Mouse (Mus musculus) testis, adult 2 months (tissue): ENCODE data around the gene Sema3g. TPM values are rescaled to one million over a fixed set of nuclear protein-coding genes. Genes with fewer than 3 reads are reported as not detected.

Experiments used
- H3K27ac ChIP-seq: fragments of 200-500 bp; 2 replicates; pipeline ENCODE4 v1.5.1; 2012; ENCODE audit warnings: low read depth, low read length; ENCODE audit not compliant: control insufficient read depth, insufficient read depth
- H3K27me3 ChIP-seq: fragments of 200-500 bp; 2 replicates; pipeline ENCODE4 v1.6.1; 2012; ENCODE audit warnings: mild to moderate bottlenecking, low read length, moderate library complexity; ENCODE audit not compliant: control insufficient read depth, insufficient read depth
- H3K36me3 ChIP-seq: fragments of 200-500 bp; 2 replicates; pipeline ENCODE4 v1.6.1; 2012; ENCODE audit warnings: mild to moderate bottlenecking, low read length; ENCODE audit not compliant: control insufficient read depth, insufficient read depth
- H3K4me1 ChIP-seq: fragments of 200-500 bp; 2 replicates; pipeline ENCODE4 v1.6.1; 2012; ENCODE audit warnings: low read length; ENCODE audit not compliant: control insufficient read depth, insufficient read depth
- H3K4me3 ChIP-seq: fragments of 200-500 bp; 2 replicates; pipeline ENCODE4 v1.5.1; 2012; ENCODE audit warnings: low read depth, mild to moderate bottlenecking, low read length, moderate library complexity, mixed read lengths; ENCODE audit not compliant: control insufficient read depth
- CTCF ChIP-seq: fragments of 200-500 bp; IDR thresholded peaks from 2 replicates; pipeline ENCODE4 v1.5.1; 2012; ENCODE audit warnings: low read depth, mild to moderate bottlenecking, inconsistent platforms, low read length, moderate library complexity; ENCODE audit not compliant: control insufficient read depth, insufficient read depth, insufficient replicate concordance
- POLR2A ChIP-seq: fragments of 200-500 bp; IDR thresholded peaks from 2 replicates; pipeline ENCODE4 v1.6.1; 2012; ENCODE audit warnings: low read depth, mild to moderate bottlenecking, inconsistent platforms, low read length, moderate library complexity; ENCODE audit not compliant: control insufficient read depth
- polyA plus RNA-seq: library from polyadenylated mRNA; depleted of rRNA; stranded (reverse); fragments of >200 nt; gene quantifications from 2 replicates; pipeline ENCODE4 v1.2.3, GENCODE M21; 2012

The Sema3g gene
- polyA plus RNA-seq, 1 experiment = 0.79 TPM

DNA sequence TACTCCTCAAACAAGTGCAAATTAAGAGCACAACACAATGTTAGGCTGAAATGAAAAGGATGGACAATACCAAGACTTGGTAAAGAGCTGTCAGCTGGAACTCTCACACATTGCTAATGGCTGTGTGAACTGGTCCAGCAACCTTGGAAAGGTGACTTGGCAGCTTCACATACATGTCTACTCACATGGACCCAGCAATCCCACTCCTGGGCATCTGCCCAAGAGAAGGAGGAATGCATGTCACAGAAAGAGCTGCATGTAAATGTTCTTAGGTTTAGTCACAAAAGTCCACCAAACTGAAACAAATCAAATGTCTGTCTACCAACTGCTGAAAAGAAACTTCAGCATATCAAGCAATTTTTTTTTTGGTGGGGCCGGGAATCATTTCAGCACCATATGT is 28.3 kb downstream of the Sema3g start:
- TF ChIP-seq CTCF (no peak), POLR2A (no peak)
- no peak overlapping the region for H3K4me3 ChIP-seq
- no peaks in the 10 kb centered on the region for H3K27me3 ChIP-seq
- peaks cover 1% of the 10 kb centered on the region for H3K36me3 ChIP-seq
- no peak overlapping the region for H3K27ac ChIP-seq
- no peaks in the 10 kb centered on the region; the same call in 1 of the 2 replicates for H3K4me1 ChIP-seq

DNA sequence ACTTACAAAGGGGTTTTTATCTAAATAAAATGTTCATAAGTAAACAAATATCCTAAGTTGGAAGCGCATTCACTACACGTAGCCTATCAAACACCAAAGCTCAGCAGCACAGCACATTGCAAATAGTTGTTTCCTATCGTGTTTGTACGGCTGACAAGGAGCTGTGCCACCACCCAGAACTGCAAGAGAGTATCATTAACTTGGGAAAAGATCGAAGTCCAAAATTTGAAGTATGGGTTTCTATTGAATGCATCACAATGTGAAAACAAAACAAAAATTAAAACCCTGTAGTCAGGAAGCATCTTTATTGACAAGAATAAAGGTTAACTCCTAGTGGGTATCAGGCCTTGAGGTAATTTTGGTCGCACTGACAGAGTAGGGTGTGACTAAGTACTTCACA is 30.7 kb downstream of the Sema3g start:
- TF ChIP-seq POLR2A = no peak
- no peak for TF ChIP-seq CTCF
- no peak overlapping the region for H3K4me3 ChIP-seq
- peaks cover 1% of the 10 kb centered on the region for H3K36me3 ChIP-seq
- no peaks in the 10 kb centered on the region for H3K27me3 ChIP-seq
- no peak overlapping the region for H3K27ac ChIP-seq
- no peaks in the 10 kb centered on the region; the same call in 1 of the 2 replicates for H3K4me1 ChIP-seq

DNA sequence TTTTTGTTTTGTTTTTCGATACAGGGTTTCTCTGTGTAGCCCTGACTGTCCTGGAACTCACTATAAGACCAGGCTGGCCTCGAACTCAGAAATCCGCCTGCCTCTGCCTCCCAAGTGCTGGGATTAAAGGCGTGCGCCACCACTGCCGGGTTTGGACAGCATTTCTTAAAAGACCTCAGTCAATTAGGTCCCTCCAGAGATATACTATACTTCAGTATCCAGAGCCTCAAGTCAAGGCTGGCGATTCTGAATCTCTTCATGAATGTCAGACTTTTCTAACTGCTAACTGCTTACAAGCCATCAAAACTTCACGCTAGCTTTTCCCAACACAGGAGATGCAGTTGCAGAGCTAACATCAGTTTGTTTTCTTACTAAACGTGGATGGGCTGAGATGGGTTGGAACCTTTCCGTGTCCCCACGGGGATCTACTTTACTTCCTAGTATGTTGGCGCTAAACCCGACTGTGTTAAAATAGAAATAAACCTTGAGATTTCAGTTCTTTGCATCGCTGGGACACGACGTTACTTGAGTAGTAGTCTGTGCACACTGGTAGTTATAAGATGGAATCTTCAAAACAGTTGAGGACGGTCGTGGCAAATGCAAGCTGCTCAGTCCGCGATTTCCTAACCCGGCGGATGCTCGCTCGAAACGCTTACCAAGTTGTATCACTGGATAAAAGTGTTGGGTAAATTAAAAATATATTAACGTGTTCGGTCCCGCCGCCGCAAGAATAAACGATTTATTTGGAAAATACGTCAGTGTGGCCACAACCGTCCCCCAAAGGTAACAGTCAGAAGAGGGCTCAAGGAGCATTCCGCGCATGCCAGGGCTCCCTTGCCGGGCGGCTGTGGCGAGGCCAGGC is 32.8 kb downstream of the Sema3g start:
- no peaks in the 10 kb centered on the region; the same call in 1 of the 2 replicates for H3K4me1 ChIP-seq
- no peak for TF ChIP-seq CTCF
- TF ChIP-seq POLR2A = no peak
- peak overlapping the region; percentile 98 for H3K4me3 ChIP-seq
- peaks cover 2% of the 10 kb centered on the region for H3K36me3 ChIP-seq
- H3K27ac ChIP-seq = peak overlapping the region; percentile 99
- no peaks in the 10 kb centered on the region for H3K27me3 ChIP-seq

DNA sequence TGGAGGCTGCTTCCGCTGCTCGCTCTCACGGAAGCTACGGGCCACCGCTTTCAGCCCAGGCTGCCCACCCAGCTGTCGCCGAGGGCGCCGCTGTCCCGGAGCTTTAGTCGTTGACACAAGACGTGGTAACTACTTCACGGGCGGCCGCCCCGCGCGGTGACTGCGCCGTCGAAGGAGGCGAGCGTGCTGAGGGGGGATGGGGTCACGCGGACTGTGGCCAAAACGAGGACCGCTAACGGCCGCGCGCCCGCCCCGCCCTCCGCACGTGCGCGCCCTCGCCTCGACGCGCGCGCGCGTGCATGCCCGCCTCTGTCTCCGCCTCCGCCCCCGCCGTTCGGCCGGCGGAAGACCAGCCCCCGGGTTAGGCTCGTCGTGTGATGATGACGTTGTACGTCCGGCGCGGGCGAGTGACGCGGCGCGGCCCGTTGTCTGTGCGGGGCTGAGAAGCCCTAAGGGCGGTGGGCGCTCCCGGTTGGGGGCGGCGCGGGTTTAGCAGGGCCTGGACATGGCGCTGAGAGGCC is 33.5 kb downstream of the Sema3g start, which contains the start of the genes Phf7 and Bap1:
Gene Phf7 (minus strand): TSS at position 234 of the 521 bp plus-strand sequence.
Gene Bap1 (plus strand): TSS at position 367 of the 521 bp plus-strand sequence.
- no peaks in the 10 kb centered on the region for H3K27me3 ChIP-seq
- H3K27ac ChIP-seq = peak within 1 kb of the TSS; percentile 99
- peak within 1 kb of the TSS; percentile 98 for H3K4me3 ChIP-seq
- H3K36me3 ChIP-seq = peaks cover 3% of the 10 kb centered on the region
- TF ChIP-seq POLR2A (peak; percentile 93), CTCF (no peak)
- H3K4me1 ChIP-seq = no peaks in the 10 kb centered on the region; the same call in 1 of the 2 replicates

DNA sequence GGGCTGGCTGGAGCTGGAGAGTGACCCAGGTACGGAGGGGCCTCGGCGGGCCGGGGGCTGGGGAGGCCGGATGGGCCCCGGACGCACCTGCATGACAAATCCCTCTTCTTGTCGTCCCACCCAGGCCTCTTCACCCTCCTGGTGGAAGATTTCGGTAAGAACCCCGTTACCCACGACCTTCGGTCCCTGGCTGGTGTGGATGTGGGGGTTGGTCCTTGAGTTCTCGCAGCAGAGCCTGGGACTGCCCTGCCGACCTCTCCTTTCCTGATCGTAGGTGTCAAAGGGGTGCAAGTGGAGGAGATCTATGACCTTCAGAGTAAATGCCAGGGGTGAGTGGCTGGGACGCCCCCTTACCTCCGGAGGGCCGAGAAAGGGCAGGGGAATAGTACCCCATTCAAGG is 34.0 kb downstream of the Sema3g start:
- H3K4me1 ChIP-seq = no peaks in the 10 kb centered on the region; the same call in 1 of the 2 replicates
- peak overlapping the region; percentile 76 for H3K27ac ChIP-seq
- H3K4me3 ChIP-seq = peak overlapping the region; percentile 98
- peaks cover 3% of the 10 kb centered on the region for H3K36me3 ChIP-seq
- TF ChIP-seq POLR2A = no peak
- no peak for TF ChIP-seq CTCF
- no peaks in the 10 kb centered on the region for H3K27me3 ChIP-seq

DNA sequence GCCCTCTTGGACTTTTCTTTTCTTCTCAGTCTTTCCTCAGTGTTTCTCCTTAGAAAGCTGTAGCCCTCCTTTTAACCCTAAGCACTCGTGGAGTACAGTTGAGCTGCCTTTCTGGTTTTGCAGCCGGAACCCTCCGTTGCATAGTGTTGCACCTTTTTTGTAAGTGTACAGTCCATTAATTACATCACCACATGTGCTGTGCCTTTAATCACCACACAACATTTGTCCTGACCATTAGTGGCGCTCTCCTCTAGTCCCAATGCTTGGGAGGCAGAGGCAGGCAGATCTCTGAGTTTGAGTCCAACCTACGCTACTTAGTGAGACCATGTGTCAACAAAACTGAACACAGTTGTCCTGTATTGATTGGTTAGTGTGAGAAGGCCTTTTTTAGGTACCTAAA is 34.4 kb downstream of the Sema3g start:
- TF ChIP-seq CTCF (no peak), POLR2A (no peak)
- no peak overlapping the region for H3K27ac ChIP-seq
- H3K36me3 ChIP-seq = peaks cover 3% of the 10 kb centered on the region
- peak overlapping the region; percentile 98 for H3K4me3 ChIP-seq
- H3K4me1 ChIP-seq = no peaks in the 10 kb centered on the region; the same call in 1 of the 2 replicates
- H3K27me3 ChIP-seq = no peaks in the 10 kb centered on the region

DNA sequence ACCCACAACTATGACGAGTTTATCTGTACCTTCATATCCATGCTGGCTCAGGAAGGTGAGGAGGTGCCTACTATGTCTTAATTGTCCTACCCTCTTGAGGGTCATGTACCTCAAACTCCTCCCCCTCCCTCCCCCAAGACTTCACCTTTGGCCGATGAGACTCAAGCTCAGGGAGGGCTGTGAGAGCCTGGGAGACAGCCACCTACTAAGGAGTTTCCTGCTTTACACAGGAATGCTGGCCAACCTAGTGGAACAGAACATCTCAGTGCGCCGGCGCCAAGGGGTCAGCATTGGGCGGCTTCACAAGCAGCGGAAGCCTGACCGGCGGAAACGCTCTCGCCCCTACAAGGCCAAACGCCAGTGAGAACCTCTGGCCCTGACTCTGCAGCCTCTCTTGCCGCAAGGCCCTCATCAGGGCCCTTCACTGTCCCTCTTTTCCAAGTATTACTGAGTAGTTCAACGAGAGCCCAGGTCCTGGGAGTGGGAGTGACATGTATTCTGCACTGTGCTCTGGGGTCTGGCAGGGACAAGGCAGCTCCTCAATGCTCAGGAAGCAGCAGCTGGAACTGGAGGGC is 40.9 kb downstream of the Sema3g start:
- no peak for TF ChIP-seq POLR2A
- TF ChIP-seq CTCF = no peak
- Histone ChIP-seq H3K27me3 (no peaks in the 10 kb centered on the region), H3K27ac (no peak overlapping the region), H3K4me1 (no peaks in the 10 kb centered on the region), H3K4me3 (no peak overlapping the region), H3K36me3 (peaks cover 2% of the 10 kb centered on the region)
